Mouse (Mus musculus): ENCODE data around the gene Fibcd1. TPM values are rescaled to one million over a fixed set of nuclear protein-coding genes. Genes with fewer than 3 reads are reported as not detected.

Gene Fibcd1
- polyA plus RNA-seq, 1 experiment = 1.5 TPM

- no peak overlapping the region for H3K27ac ChIP-seq (ENCODE audit: insufficient read depth, low read length)
- H3K27me3 ChIP-seq (ENCODE audit: control insufficient read depth, insufficient read depth, low read length) = no peaks in the 10 kb centered on the region; the same call in 1 of the 2 replicates
- TF ChIP-seq CTCF (IDR thresholded peaks at IDR 0.05; ENCODE audit: borderline replicate concordance, insufficient read depth, low read depth, low read length) (no peak), POLR2A (IDR thresholded peaks at IDR 0.05; ENCODE audit: borderline replicate concordance, insufficient read depth, low read length) (no peak)
- no peaks in the 10 kb centered on the region for H3K4me1 ChIP-seq (ENCODE audit: control insufficient read depth, insufficient read depth, low read length)
- 49% methylated on average over 4 of the region's 4 CpGs for WGBS
- no peak for DNase-seq
- no peak overlapping the region for H3K4me3 ChIP-seq (replicated peaks; ENCODE audit: insufficient read depth, low read depth, low read length)
These were observed 37.3 kb upstream of the Fibcd1 start for GRCm38 (mm10) chr2:31883061-31883460.

- DNase-seq = no peak
- Histone ChIP-seq H3K27ac (ENCODE audit: insufficient read depth, low read length) (no peak overlapping the region), H3K27me3 (ENCODE audit: control insufficient read depth, insufficient read depth, low read length) (no peaks in the 10 kb centered on the region), H3K4me1 (ENCODE audit: control insufficient read depth, insufficient read depth, low read length) (no peaks in the 10 kb centered on the region), H3K4me3 (replicated peaks; ENCODE audit: insufficient read depth, low read depth, low read length) (no peak overlapping the region)
- 22% methylated on average over 14 of the region's 14 CpGs for WGBS
- TF ChIP-seq POLR2A (IDR thresholded peaks at IDR 0.05; ENCODE audit: borderline replicate concordance, insufficient read depth, low read length) (no peak), CTCF (IDR thresholded peaks at IDR 0.05; ENCODE audit: borderline replicate concordance, insufficient read depth, low read depth, low read length) (no peak)
These were observed 35.1 kb upstream of the Fibcd1 start for GRCm38 (mm10) chr2:31880868-31881267.

GRCm38 (mm10) chr2:31878610-31879009 lies 32.8 kb upstream of the Fibcd1 start:
- H3K4me1 ChIP-seq (ENCODE audit: control insufficient read depth, insufficient read depth, low read length) = no peaks in the 10 kb centered on the region
- no peak overlapping the region for H3K27ac ChIP-seq (ENCODE audit: insufficient read depth, low read length)
- DNase-seq = no peak
- WGBS = 57% methylated on average over 17 of the region's 17 CpGs
- H3K4me3 ChIP-seq (replicated peaks; ENCODE audit: insufficient read depth, low read depth, low read length) = no peak overlapping the region
- no peaks in the 10 kb centered on the region; the same call in 1 of the 2 replicates for H3K27me3 ChIP-seq (ENCODE audit: control insufficient read depth, insufficient read depth, low read length)
- TF ChIP-seq POLR2A (IDR thresholded peaks at IDR 0.05; ENCODE audit: borderline replicate concordance, insufficient read depth, low read length) = no peak
- TF ChIP-seq CTCF (IDR thresholded peaks at IDR 0.05; ENCODE audit: borderline replicate concordance, insufficient read depth, low read depth, low read length) = no peak

GRCm38 (mm10) chr2:31876446-31876845 lies 30.6 kb upstream of the Fibcd1 start:
- Histone ChIP-seq H3K27me3 (ENCODE audit: control insufficient read depth, insufficient read depth, low read length) (no peaks in the 10 kb centered on the region; the same call in 1 of the 2 replicates), H3K27ac (ENCODE audit: insufficient read depth, low read length) (no peak overlapping the region), H3K4me1 (ENCODE audit: control insufficient read depth, insufficient read depth, low read length) (no peaks in the 10 kb centered on the region), H3K4me3 (replicated peaks; ENCODE audit: insufficient read depth, low read depth, low read length) (no peak overlapping the region)
- DNase-seq = no peak
- 29% methylated on average over 12 of the region's 12 CpGs for WGBS
- TF ChIP-seq CTCF (IDR thresholded peaks at IDR 0.05; ENCODE audit: borderline replicate concordance, insufficient read depth, low read depth, low read length) (no peak), POLR2A (IDR thresholded peaks at IDR 0.05; ENCODE audit: borderline replicate concordance, insufficient read depth, low read length) (no peak)

- H3K27ac ChIP-seq (ENCODE audit: insufficient read depth, low read length) = no peak overlapping the region
- no peak for DNase-seq
- 58% methylated on average over 26 of the region's 26 CpGs for WGBS
- H3K4me3 ChIP-seq (replicated peaks; ENCODE audit: insufficient read depth, low read depth, low read length) = no peak overlapping the region
- no peaks in the 10 kb centered on the region; the same call in 1 of the 2 replicates for H3K27me3 ChIP-seq (ENCODE audit: control insufficient read depth, insufficient read depth, low read length)
- TF ChIP-seq POLR2A (IDR thresholded peaks at IDR 0.05; ENCODE audit: borderline replicate concordance, insufficient read depth, low read length) (no peak), CTCF (IDR thresholded peaks at IDR 0.05; ENCODE audit: borderline replicate concordance, insufficient read depth, low read depth, low read length) (no peak)
- H3K4me1 ChIP-seq (ENCODE audit: control insufficient read depth, insufficient read depth, low read length) = no peaks in the 10 kb centered on the region
These were observed 28.6 kb upstream of the Fibcd1 start for GRCm38 (mm10) chr2:31874290-31874855.

GRCm38 (mm10) chr2:31870683-31871082 lies 24.9 kb upstream of the Fibcd1 start:
- no peak for DNase-seq
- H3K27me3 ChIP-seq (ENCODE audit: control insufficient read depth, insufficient read depth, low read length) = no peaks in the 10 kb centered on the region; the same call in 1 of the 2 replicates
- H3K4me1 ChIP-seq (ENCODE audit: control insufficient read depth, insufficient read depth, low read length) = no peaks in the 10 kb centered on the region
- H3K4me3 ChIP-seq (replicated peaks; ENCODE audit: insufficient read depth, low read depth, low read length) = no peak overlapping the region
- no peak for TF ChIP-seq CTCF (IDR thresholded peaks at IDR 0.05; ENCODE audit: borderline replicate concordance, insufficient read depth, low read depth, low read length)
- TF ChIP-seq POLR2A (IDR thresholded peaks at IDR 0.05; ENCODE audit: borderline replicate concordance, insufficient read depth, low read length) = no peak
- no peak overlapping the region for H3K27ac ChIP-seq (ENCODE audit: insufficient read depth, low read length)
- 78% methylated on average over 3 of the region's 3 CpGs for WGBS

GRCm38 (mm10) chr2:31869692-31870091 lies 23.9 kb upstream of the Fibcd1 start:
- TF ChIP-seq CTCF (IDR thresholded peaks at IDR 0.05; ENCODE audit: borderline replicate concordance, insufficient read depth, low read depth, low read length) = no peak
- TF ChIP-seq POLR2A (IDR thresholded peaks at IDR 0.05; ENCODE audit: borderline replicate concordance, insufficient read depth, low read length) = no peak
- no peak for DNase-seq
- 91% methylated on average over 5 of the region's 5 CpGs for WGBS
- no peaks in the 10 kb centered on the region for H3K4me1 ChIP-seq (ENCODE audit: control insufficient read depth, insufficient read depth, low read length)
- no peak overlapping the region for H3K27ac ChIP-seq (ENCODE audit: insufficient read depth, low read length)
- no peak overlapping the region for H3K4me3 ChIP-seq (replicated peaks; ENCODE audit: insufficient read depth, low read depth, low read length)
- no peaks in the 10 kb centered on the region for H3K27me3 ChIP-seq (ENCODE audit: control insufficient read depth, insufficient read depth, low read length)

GRCm38 (mm10) chr2:31868538-31869164 lies 22.8 kb upstream of the Fibcd1 start:
- Histone ChIP-seq H3K4me3 (replicated peaks; ENCODE audit: insufficient read depth, low read depth, low read length) (no peak overlapping the region), H3K27ac (ENCODE audit: insufficient read depth, low read length) (no peak overlapping the region), H3K4me1 (ENCODE audit: control insufficient read depth, insufficient read depth, low read length) (no peaks in the 10 kb centered on the region), H3K27me3 (ENCODE audit: control insufficient read depth, insufficient read depth, low read length) (no peaks in the 10 kb centered on the region)
- TF ChIP-seq CTCF (IDR thresholded peaks at IDR 0.05; ENCODE audit: borderline replicate concordance, insufficient read depth, low read depth, low read length) (no peak), POLR2A (IDR thresholded peaks at IDR 0.05; ENCODE audit: borderline replicate concordance, insufficient read depth, low read length) (no peak)
- 68% methylated on average over 10 of the region's 10 CpGs for WGBS
- no peak for DNase-seq

Measured in cerebellum, adult 2 months (tissue).